Mouse (Mus musculus): Measurements from ENCODE around the gene Iqcc. TPM values are rescaled to one million over a fixed set of nuclear protein-coding genes. Genes with fewer than 3 reads are reported as not detected.

The Iqcc gene
- polyA plus RNA-seq, 1 experiment from 2014 or later, result 32.5 TPM

- H3K27ac ChIP-seq, result no peak overlapping the region
- no peaks in the 10 kb centered on the region for H3K27me3 ChIP-seq
- H3K36me3 ChIP-seq, result peaks cover 26% of the 10 kb centered on the region
- ATAC-seq (ENCODE audit: insufficient number of reproducible peaks, insufficient read depth, low FRiP score, low TSS enrichment, low read depth), result no peak
- whole genome bisulfite sequencing, result 78% methylated on average over 8 of the region's 8 CpGs
- no peak overlapping the region for H3K9ac ChIP-seq (replicated peaks)
- no peaks in the 10 kb centered on the region for H3K9me3 ChIP-seq
- no peak overlapping the region for H3K4me2 ChIP-seq
- peaks cover 40% of the 10 kb centered on the region for H3K4me1 ChIP-seq (replicated peaks)
- H3K4me3 ChIP-seq (replicated peaks), result no peak overlapping the region
Observed at GRCm38 (mm10) chr4:129621283-129621841, 2.5 kb upstream of the Iqcc start.

- no peak for ATAC-seq (ENCODE audit: insufficient number of reproducible peaks, insufficient read depth, low FRiP score, low TSS enrichment, low read depth)
- Histone ChIP-seq H3K36me3 (peaks cover 26% of the 10 kb centered on the region), H3K4me1 (replicated peaks) (peaks cover 38% of the 10 kb centered on the region), H3K9me3 (no peaks in the 10 kb centered on the region), H3K4me2 (no peak overlapping the region), H3K4me3 (replicated peaks) (no peak overlapping the region), H3K9ac (replicated peaks) (no peak overlapping the region), H3K27me3 (no peaks in the 10 kb centered on the region), H3K27ac (no peak overlapping the region)
- WGBS, result 88% methylated on average over 11 of the region's 11 CpGs
Observed at GRCm38 (mm10) chr4:129620419-129621282, 1.8 kb upstream of the Iqcc start.

- ATAC-seq (ENCODE audit: insufficient number of reproducible peaks, insufficient read depth, low FRiP score, low TSS enrichment, low read depth), result no peak
- Histone ChIP-seq H3K36me3 (peaks cover 26% of the 10 kb centered on the region), H3K27me3 (no peaks in the 10 kb centered on the region), H3K9me3 (no peaks in the 10 kb centered on the region), H3K4me3 (replicated peaks) (peak overlapping the region; percentile 56), H3K9ac (replicated peaks) (peak overlapping the region; percentile 73), H3K4me1 (replicated peaks) (peaks cover 20% of the 10 kb centered on the region), H3K27ac (no peak overlapping the region), H3K4me2 (peak overlapping the region; percentile 68)
- WGBS, result 94% methylated on average over 5 of the region's 5 CpGs
Observed at GRCm38 (mm10) chr4:129618031-129618430, 868 bp downstream of the Iqcc start.

GRCm38 (mm10) chr4:129617121-129617641 lies 1.7 kb downstream of the Iqcc start:
- no peak overlapping the region for H3K9ac ChIP-seq (replicated peaks)
- H3K4me3 ChIP-seq (replicated peaks), result no peak overlapping the region
- H3K27ac ChIP-seq, result no peak overlapping the region
- H3K4me1 ChIP-seq (replicated peaks), result peaks cover 11% of the 10 kb centered on the region
- H3K36me3 ChIP-seq, result peaks cover 26% of the 10 kb centered on the region
- 92% methylated on average over 7 of the region's 7 CpGs for WGBS
- H3K4me2 ChIP-seq, result no peak overlapping the region
- no peak for ATAC-seq (ENCODE audit: insufficient number of reproducible peaks, insufficient read depth, low FRiP score, low TSS enrichment, low read depth)
- H3K27me3 ChIP-seq, result no peaks in the 10 kb centered on the region
- no peaks in the 10 kb centered on the region for H3K9me3 ChIP-seq

- 92% methylated on average over 3 of the region's 3 CpGs for WGBS
- Histone ChIP-seq H3K27ac (no peak overlapping the region), H3K36me3 (peaks cover 26% of the 10 kb centered on the region), H3K4me3 (replicated peaks) (no peak overlapping the region), H3K9ac (replicated peaks) (no peak overlapping the region), H3K27me3 (no peaks in the 10 kb centered on the region), H3K9me3 (no peaks in the 10 kb centered on the region), H3K4me1 (replicated peaks) (peaks cover 8% of the 10 kb centered on the region), H3K4me2 (no peak overlapping the region)
- ATAC-seq (ENCODE audit: insufficient number of reproducible peaks, insufficient read depth, low FRiP score, low TSS enrichment, low read depth), result no peak
Observed at GRCm38 (mm10) chr4:129616631-129617030, 2.3 kb downstream of the Iqcc start.

GRCm38 (mm10) chr4:129615801-129616290 lies 3.1 kb downstream of the Iqcc start:
- Histone ChIP-seq H3K27me3 (no peaks in the 10 kb centered on the region), H3K4me1 (replicated peaks) (peaks cover 8% of the 10 kb centered on the region), H3K4me2 (no peak overlapping the region), H3K9ac (replicated peaks) (0 out of 2 replicates have a peak overlapping the region, but pooled peaks have one; percentile 23), H3K27ac (no peak overlapping the region), H3K36me3 (peaks cover 23% of the 10 kb centered on the region), H3K9me3 (no peaks in the 10 kb centered on the region), H3K4me3 (replicated peaks) (no peak overlapping the region)
- WGBS, result 91% methylated on average over 9 of the region's 9 CpGs
- no peak for ATAC-seq (ENCODE audit: insufficient number of reproducible peaks, insufficient read depth, low FRiP score, low TSS enrichment, low read depth)

GRCm38 (mm10) chr4:129614093-129614492 lies 4.8 kb downstream of the Iqcc start, which contains the start of gene Dcdc2b:
Dcdc2b (minus strand) TSS chr4:129614257.
- Histone ChIP-seq H3K27me3 (no peaks in the 10 kb centered on the region), H3K9me3 (no peaks in the 10 kb centered on the region), H3K4me1 (replicated peaks) (peaks cover 8% of the 10 kb centered on the region), H3K9ac (replicated peaks) (no peak within 1 kb of the TSS), H3K36me3 (peaks cover 30% of the 10 kb centered on the region), H3K4me3 (replicated peaks) (no peak within 1 kb of the TSS), H3K27ac (no peak within 1 kb of the TSS), H3K4me2 (no peak within 1 kb of the TSS)
- 86% methylated on average over 6 of the region's 6 CpGs for WGBS
- ATAC-seq (ENCODE audit: insufficient number of reproducible peaks, insufficient read depth, low FRiP score, low TSS enrichment, low read depth), result no peak

GRCm38 (mm10) chr4:129610472-129610871 lies 8.4 kb downstream of the Iqcc start:
- peaks cover 42% of the 10 kb centered on the region for H3K36me3 ChIP-seq
- H3K27me3 ChIP-seq, result no peaks in the 10 kb centered on the region
- H3K4me1 ChIP-seq (replicated peaks), result no peaks in the 10 kb centered on the region
- ATAC-seq (ENCODE audit: insufficient number of reproducible peaks, insufficient read depth, low FRiP score, low TSS enrichment, low read depth), result 0 out of 2 replicates have a peak, but pooled peaks have one; percentile 45
- 68% methylated on average over 4 of the region's 4 CpGs for WGBS
- H3K9ac ChIP-seq (replicated peaks), result no peak overlapping the region
- no peak overlapping the region for H3K27ac ChIP-seq
- H3K4me3 ChIP-seq (replicated peaks), result no peak overlapping the region
- H3K9me3 ChIP-seq, result no peaks in the 10 kb centered on the region
- no peak overlapping the region for H3K4me2 ChIP-seq

- Histone ChIP-seq H3K27me3 (no peaks in the 10 kb centered on the region), H3K4me3 (replicated peaks) (no peak overlapping the region), H3K9ac (replicated peaks) (no peak overlapping the region), H3K9me3 (no peaks in the 10 kb centered on the region), H3K36me3 (peaks cover 45% of the 10 kb centered on the region), H3K4me1 (replicated peaks) (no peaks in the 10 kb centered on the region), H3K4me2 (no peak overlapping the region), H3K27ac (no peak overlapping the region)
- 75% methylated on average over 4 of the region's 4 CpGs for WGBS
- 0 out of 2 replicates have a peak, but pooled peaks have one; percentile 2 for ATAC-seq (ENCODE audit: insufficient number of reproducible peaks, insufficient read depth, low FRiP score, low TSS enrichment, low read depth)
Observed at GRCm38 (mm10) chr4:129610026-129610425, 8.9 kb downstream of the Iqcc start.

- no peaks in the 10 kb centered on the region for H3K27me3 ChIP-seq
- H3K9me3 ChIP-seq, result no peaks in the 10 kb centered on the region
- H3K4me2 ChIP-seq, result no peak overlapping the region
- no peak overlapping the region for H3K4me3 ChIP-seq (replicated peaks)
- WGBS, result 86% methylated on average over 12 of the region's 12 CpGs
- no peak; the same call in 1 of the 2 replicates for ATAC-seq (ENCODE audit: insufficient number of reproducible peaks, insufficient read depth, low FRiP score, low TSS enrichment, low read depth)
- H3K36me3 ChIP-seq, result peaks cover 54% of the 10 kb centered on the region
- no peaks in the 10 kb centered on the region for H3K4me1 ChIP-seq (replicated peaks)
- no peak overlapping the region for H3K27ac ChIP-seq
- no peak overlapping the region for H3K9ac ChIP-seq (replicated peaks)
Observed at GRCm38 (mm10) chr4:129609139-129609631, 9.7 kb downstream of the Iqcc start.

GRCm38 (mm10) chr4:129608426-129609025 lies 10.4 kb downstream of the Iqcc start:
- ATAC-seq (ENCODE audit: insufficient number of reproducible peaks, insufficient read depth, low FRiP score, low TSS enrichment, low read depth), result peak; percentile 58; the same call in 1 of the 2 replicates
- WGBS, result 37% methylated on average over 7 of the region's 7 CpGs
- H3K27ac ChIP-seq, result peak overlapping the region; percentile 56; the same call in 1 of the 2 replicates
- H3K36me3 ChIP-seq, result peaks cover 60% of the 10 kb centered on the region
- H3K4me1 ChIP-seq (replicated peaks), result no peaks in the 10 kb centered on the region
- no peaks in the 10 kb centered on the region for H3K27me3 ChIP-seq
- no peaks in the 10 kb centered on the region for H3K9me3 ChIP-seq
- no peak overlapping the region; the same call in 1 of the 2 replicates for H3K9ac ChIP-seq (replicated peaks)
- no peak overlapping the region for H3K4me2 ChIP-seq
- no peak overlapping the region for H3K4me3 ChIP-seq (replicated peaks)

Measured in limb, embryonic 12.5 days (tissue).